Mouse (Mus musculus) spleen, adult 10 weeks (tissue): ENCODE data around the gene Slco1a5. TPM values are rescaled to one million over a fixed set of nuclear protein-coding genes. Genes with fewer than 3 reads are reported as not detected.

Experiments
- polyA plus RNA-seq: library from polyadenylated mRNA; stranded (reverse); fragments of 350-450 nt; fragmentation: Illumina TruSeq; extraction: RNeasy Lipid Tissue Mini Kit (QIAGEN cat#74804); gene quantifications from one replicate; pipeline ENCODE4 v1.2.3, GENCODE M21; 2015; ENCODE audit warnings: low replicate concordance; ENCODE audit not compliant: insufficient read depth

Gene Slco1a5
- 0.12 TPM for polyA plus RNA-seq

DNA sequence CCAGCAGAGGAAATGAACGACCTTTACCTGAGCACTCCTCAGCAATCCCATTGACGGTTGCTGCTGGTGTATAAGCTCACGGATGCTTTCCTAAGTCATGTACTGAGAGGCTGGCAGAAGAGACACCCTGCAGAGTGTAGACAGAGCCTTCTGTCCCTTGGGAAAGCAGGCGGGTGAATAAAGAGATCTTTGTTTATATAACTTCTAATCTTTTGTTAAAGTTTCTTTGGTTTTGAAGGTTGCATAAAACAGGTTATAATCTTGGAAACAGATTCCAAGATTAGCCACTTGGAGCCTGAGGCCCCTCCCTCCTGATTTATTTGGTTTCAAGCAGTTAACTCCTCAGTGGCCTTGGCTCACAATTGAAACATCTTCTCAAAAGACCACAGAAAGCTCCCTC is at the start of gene Slco1a5:
Gene Slco1a5, minus strand, starts transcription at position 101 of the 400 bp plus-strand sequence.

DNA sequence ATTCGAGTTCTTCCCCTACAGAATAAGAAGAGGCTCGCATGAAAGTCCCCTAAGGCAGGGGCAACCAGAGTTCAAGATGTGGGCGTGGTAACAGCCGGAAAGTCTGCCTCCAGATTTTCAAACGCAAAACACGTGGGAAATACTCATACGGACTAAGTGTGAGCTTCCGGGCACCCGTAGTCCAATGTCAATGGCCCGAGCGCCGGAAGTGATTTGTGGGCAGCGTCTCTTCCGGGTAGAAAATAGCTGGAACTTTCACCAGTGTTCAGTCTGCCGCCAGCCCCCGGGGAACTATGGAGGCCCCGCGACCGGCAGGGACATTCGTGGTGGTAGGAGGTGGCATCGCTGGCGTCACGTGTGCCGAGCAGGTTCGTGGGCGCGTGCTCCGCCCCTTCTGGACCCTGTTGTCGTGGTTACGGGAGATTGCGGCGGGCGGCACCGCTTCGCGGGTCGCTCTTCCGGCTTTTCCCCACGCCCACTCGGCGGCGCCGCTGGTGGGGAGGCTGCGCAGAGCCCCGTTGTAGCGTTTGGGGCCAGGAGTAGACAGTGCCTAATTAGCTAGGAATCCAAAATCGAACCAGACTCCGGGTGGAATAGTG is 22.8 kb upstream of the Slco1a5 start, which contains the start of gene Pyroxd1:
Gene Pyroxd1, plus strand, starts transcription at position 215 of the 599 bp plus-strand sequence.

DNA sequence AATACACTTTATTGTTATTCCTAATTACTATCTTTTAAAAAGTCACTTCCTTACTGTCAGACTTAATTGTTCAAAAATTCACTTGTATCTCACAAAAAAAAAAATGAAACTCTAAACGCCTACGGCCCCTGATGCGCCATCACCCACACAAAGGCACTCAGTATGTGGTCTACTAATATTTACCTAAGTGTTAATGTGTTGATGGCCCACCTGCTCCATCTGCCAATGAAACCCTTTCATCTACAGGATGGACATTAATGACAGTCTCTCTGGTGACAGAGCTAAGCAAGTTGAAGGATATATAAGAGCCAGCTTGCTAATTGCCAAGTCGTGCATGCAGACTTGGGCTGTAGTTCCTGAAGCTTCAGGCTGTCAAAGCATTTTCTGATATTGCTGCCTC is 24.7 kb downstream of the Slco1a5 start, which contains the start of gene Iapp:
Gene Iapp, plus strand, starts transcription at position 326 of the 400 bp plus-strand sequence.

DNA sequence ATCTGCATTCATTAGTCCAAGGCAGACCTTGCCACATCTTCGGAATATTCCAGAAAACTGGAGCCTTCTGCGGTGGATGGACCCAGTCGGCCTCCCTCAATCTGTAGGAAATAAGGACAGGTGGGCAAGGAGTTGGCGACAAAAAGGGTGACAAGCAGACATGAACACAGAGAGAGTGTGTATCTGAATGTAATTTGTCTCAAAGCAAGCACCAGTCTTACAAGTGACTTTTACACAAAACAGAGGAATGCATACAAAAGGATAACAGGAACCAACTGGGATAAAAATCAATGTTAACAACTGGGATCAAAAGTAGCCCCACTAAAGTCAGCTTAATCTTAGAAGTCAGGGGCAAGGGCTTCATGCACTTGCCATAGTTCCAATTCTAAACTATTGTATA is 114.4 kb downstream of the Slco1a5 start, which contains the start of gene Slco1a6:
Gene Slco1a6, minus strand, starts transcription at position 101 of the 400 bp plus-strand sequence.

Other genes with a start within 250 kb of the Slco1a5 start
- gene Slco1a6, start 114.5 kb downstream of the Slco1a5 start, polyA plus RNA-seq = not detected
- not detected for gene Iapp, start 24.6 kb downstream of the Slco1a5 start, polyA plus RNA-seq
- gene Pyroxd1, start 22.7 kb upstream of the Slco1a5 start, polyA plus RNA-seq = 24.1 TPM
- 80.6 TPM for gene Recql, start 64.1 kb upstream of the Slco1a5 start, polyA plus RNA-seq
- 27.0 TPM for gene Golt1b, start 64.2 kb upstream of the Slco1a5 start, polyA plus RNA-seq
- 2.8 TPM for gene Spx, start 90.5 kb upstream of the Slco1a5 start, polyA plus RNA-seq
- not detected for gene Gys2, start 150.1 kb upstream of the Slco1a5 start, polyA plus RNA-seq
- 12.0 TPM for gene Ldhb, start 185.0 kb upstream of the Slco1a5 start, polyA plus RNA-seq
- gene Kcnj8, start 248.6 kb upstream of the Slco1a5 start, polyA plus RNA-seq = 14.1 TPM